Mouse (Mus musculus) embryonic fibroblast, embryonic 13.5 days (primary cell): ENCODE measurements around the gene Gm20388.

Source experiments
- CTCF ChIP-seq: IDR thresholded peaks from 2 replicates; pipeline ENCODE4 v1.5.1; 2011; ENCODE audit warnings: mild to moderate bottlenecking, control low read depth, low read length, moderate library complexity, borderline replicate concordance; ENCODE audit not compliant: insufficient read depth
- POLR2A ChIP-seq: IDR thresholded peaks from 2 replicates; pipeline ENCODE4 v1.6.1; 2011; ENCODE audit warnings: low read depth, mild to moderate bottlenecking, control low read depth, low read length, moderate library complexity

- no peak for TF ChIP-seq CTCF
- TF ChIP-seq POLR2A, result no peak
These were observed 323.8 kb downstream of the Gm20388 start for GRCm38 (mm10) chr8:120234457-120234856.
